Mouse (Mus musculus): ENCODE results near the gene Fbxo10. TPM values are rescaled to one million over a fixed set of nuclear protein-coding genes. Genes with fewer than 3 reads are reported as not detected.

Fbxo10 gene
- 5.6 and 6.1 TPM in 2 replicates for polyA plus RNA-seq (2012)

- TF ChIP-seq GATA1 (IDR thresholded peaks at IDR 0.05; ENCODE audit: low read length): no peak
Measured at GRCm38 (mm10) chr4:45084021-45084894, at the start of gene Fbxo10. Gene Fbxo10 (minus strand): TSS chr4:45084604.

DNA sequence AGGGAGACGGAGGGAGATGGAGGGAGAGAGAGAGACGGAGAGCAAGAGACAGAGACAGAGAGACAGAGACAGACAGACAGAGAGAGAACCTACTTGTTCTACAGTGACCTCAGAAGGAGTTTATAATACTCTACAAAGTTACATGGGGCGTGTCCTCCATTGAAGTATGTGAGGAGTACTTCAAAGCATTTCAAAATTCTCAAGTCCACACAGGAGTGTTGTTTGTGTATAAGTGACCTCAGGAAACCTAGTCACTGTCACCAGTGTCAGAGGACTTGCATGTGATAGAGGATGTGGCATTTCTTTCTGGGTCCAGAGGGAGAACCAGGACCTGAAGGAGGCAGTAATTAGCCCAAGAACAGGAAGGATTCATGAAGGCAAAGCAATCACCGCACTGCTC, 46.6 kb upstream of the Fbxo10 start:
- no peak for TF ChIP-seq GATA1 (IDR thresholded peaks at IDR 0.05; ENCODE audit: low read length)

- no peak for TF ChIP-seq GATA1 (IDR thresholded peaks at IDR 0.05; ENCODE audit: low read length)
Measured at GRCm38 (mm10) chr4:45121311-45121710, 36.9 kb upstream of the Fbxo10 start.

- no peak for TF ChIP-seq GATA1 (IDR thresholded peaks at IDR 0.05; ENCODE audit: low read length)
Measured at GRCm38 (mm10) chr4:45108456-45109110, 24.2 kb upstream of the Fbxo10 start.

- TF ChIP-seq GATA1 (IDR thresholded peaks at IDR 0.05; ENCODE audit: low read length): no peak
Measured at GRCm38 (mm10) chr4:45107601-45108277, 23.3 kb upstream of the Fbxo10 start, which contains the start of gene Tomm5. Gene Tomm5 (minus strand): TSS chr4:45108114.

GRCm38 (mm10) chr4:45107066-45107465, 22.7 kb upstream of the Fbxo10 start:
- no peak for TF ChIP-seq GATA1 (IDR thresholded peaks at IDR 0.05; ENCODE audit: low read length)

- no peak for TF ChIP-seq GATA1 (IDR thresholded peaks at IDR 0.05; ENCODE audit: low read length)
Measured at GRCm38 (mm10) chr4:45106409-45106808, 22.0 kb upstream of the Fbxo10 start.

- TF ChIP-seq GATA1 (IDR thresholded peaks at IDR 0.05; ENCODE audit: low read length): no peak
Measured at GRCm38 (mm10) chr4:45097198-45097872, 12.9 kb upstream of the Fbxo10 start.

GRCm38 (mm10) chr4:45084895-45085290, 489 bp upstream of the Fbxo10 start:
- TF ChIP-seq GATA1 (IDR thresholded peaks at IDR 0.05; ENCODE audit: low read length): no peak

DNA sequence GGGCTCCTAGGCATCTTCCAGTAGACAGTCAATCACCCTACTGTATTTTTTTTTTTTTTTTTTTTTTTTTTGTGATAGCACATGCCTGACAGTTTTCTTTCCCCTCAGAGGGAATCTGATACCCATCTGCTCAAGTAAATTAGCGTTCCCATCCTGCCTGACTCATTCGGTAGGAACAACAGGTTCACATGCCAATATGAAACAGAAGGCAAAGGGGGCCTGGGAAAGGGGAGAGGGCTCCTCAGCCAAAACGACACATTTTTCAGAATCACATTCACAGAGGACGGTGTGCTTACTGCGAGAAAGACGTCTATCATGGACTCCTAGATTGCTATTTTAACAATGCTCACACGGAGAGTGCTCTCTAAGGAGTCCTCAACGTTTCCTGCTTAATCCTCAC, 917 bp downstream of the Fbxo10 start:
- TF ChIP-seq GATA1 (IDR thresholded peaks at IDR 0.05; ENCODE audit: low read length): no peak

GRCm38 (mm10) chr4:45082951-45083350, 1.5 kb downstream of the Fbxo10 start:
- no peak for TF ChIP-seq GATA1 (IDR thresholded peaks at IDR 0.05; ENCODE audit: low read length)

DNA sequence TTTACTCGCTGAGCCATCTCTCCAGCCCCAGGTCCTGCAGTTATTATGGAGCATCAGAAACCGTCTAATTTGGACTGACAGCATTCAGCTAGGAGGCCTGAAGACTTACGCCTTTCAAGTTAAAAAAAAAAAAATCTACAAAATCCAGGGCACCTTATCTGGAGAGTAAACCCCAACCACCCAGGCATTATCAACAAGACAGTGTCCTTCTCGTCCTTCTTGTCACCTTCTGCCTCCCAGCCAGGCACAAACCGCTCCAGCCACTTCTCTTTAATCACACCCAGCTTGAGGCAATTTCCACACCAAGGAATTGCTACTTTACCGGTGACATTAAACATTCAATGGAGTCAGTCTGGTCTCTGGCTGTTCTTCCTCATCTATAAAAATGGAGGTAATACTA, 10.9 kb downstream of the Fbxo10 start:
- TF ChIP-seq GATA1 (IDR thresholded peaks at IDR 0.05; ENCODE audit: low read length): no peak

DNA sequence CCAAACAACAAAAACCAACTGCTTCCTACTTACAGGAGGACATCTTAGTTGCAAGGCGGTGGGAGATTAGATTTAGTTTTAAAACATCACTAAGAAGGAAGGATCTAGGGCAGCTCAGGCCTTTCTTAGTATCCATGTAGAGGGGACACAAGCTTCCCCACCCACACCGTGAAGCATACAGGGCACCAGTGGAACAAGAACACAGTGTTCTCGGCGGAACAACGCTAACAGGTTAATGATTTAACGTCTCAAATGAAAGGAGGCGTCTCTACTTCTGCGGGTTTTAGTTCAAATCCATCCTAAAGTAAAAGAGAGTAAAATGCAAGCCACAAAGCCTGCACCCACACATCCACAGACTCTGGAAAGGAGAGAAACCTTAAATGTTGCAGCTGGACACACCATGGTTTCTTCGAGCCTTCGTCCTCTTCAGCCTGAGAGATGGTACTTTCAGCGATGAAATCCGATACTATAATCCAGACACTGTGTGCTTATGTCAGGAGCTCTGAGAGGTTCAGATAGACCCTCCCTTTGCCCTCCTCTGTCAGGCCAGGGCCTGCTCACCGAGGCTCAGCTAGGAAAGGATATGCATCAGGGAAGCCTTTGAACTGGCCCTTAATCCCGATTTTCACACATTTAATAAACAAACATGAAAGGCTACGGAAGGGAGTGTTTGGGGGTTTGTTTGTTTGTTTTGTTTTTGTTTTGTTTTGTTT, 12.0 kb downstream of the Fbxo10 start:
- TF ChIP-seq GATA1 (IDR thresholded peaks at IDR 0.05; ENCODE audit: low read length): no peak

DNA sequence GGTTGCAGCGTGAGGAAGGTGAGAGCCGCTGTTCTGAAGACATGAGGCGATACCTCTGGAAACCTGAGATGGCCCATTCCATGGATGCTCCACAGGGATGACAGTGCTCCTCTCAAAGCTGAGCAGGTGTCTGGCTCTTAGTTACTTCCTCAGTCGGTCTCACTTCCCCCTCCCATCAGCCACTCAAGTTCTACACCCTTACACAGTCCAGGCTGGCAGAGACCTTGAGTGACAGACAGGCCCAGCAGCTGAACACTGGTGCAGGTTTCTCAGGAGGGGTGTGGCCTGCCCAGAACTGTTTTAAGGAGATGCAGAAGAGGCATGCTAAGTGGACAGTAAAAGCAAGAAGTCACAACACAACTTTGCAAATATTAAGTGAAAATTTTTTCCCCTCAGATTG, 16.7 kb downstream of the Fbxo10 start:
- no peak for TF ChIP-seq GATA1 (IDR thresholded peaks at IDR 0.05; ENCODE audit: low read length)
